Mouse (Mus musculus) embryonic facial prominence, embryonic 14.5 days (tissue): ENCODE measurements around the gene Tmem141. TPM values are rescaled to one million over a fixed set of nuclear protein-coding genes. Genes with fewer than 3 reads are reported as not detected.

ENCODE experiments used
- ATAC-seq: fragments of 200-750 bp; cut with Nextera tagmentation; 2 replicates; pipeline ENCODE4 v1.8.0; 2017; ENCODE audit warnings: low read depth, moderate number of reproducible peaks, moderate TSS enrichment
- DNase-seq: peaks from one replicate; pipeline ENCODE4 v3.0.0-alpha.2; 2015; ENCODE audit warnings: low spot score
- H3K27ac ChIP-seq: fragments of 300-500 bp; sonication (generic); replicated peaks from 2 replicates; pipeline ENCODE4 v1.5.1; 2014; ENCODE audit warnings: low read depth, mild to moderate bottlenecking, low read length, moderate library complexity
- H3K27me3 ChIP-seq: fragments of 300-500 bp; sonication (generic); replicated peaks from 2 replicates; pipeline ENCODE4 v1.6.1; 2014; ENCODE audit warnings: low read length; ENCODE audit not compliant: control insufficient read depth, insufficient read depth
- H3K36me3 ChIP-seq: fragments of 300-500 bp; sonication (generic); 2 replicates; pipeline ENCODE4 v1.6.1; 2014; ENCODE audit warnings: low read length, mixed read lengths; ENCODE audit not compliant: control insufficient read depth, insufficient read depth
- H3K4me1 ChIP-seq: fragments of 300-500 bp; sonication (generic); 2 replicates; pipeline ENCODE4 v1.6.1; 2014; ENCODE audit warnings: antibody characterized with exemption, low read length; ENCODE audit not compliant: control insufficient read depth, insufficient read depth
- H3K4me2 ChIP-seq: fragments of 300-500 bp; sonication (generic); 2 replicates; pipeline ENCODE4 v1.6.1; 2014; ENCODE audit warnings: low read depth, mild to moderate bottlenecking, low read length, moderate library complexity, mixed read lengths
- H3K4me3 ChIP-seq: fragments of 300-500 bp; sonication (generic); 2 replicates; pipeline ENCODE4 v1.5.1; 2014; ENCODE audit warnings: low read depth, mild to moderate bottlenecking, low read length
- H3K9ac ChIP-seq: fragments of 300-500 bp; sonication (generic); 2 replicates; pipeline ENCODE4 v1.6.1; 2014; ENCODE audit warnings: low read depth, mild to moderate bottlenecking, low read length, moderate library complexity, mixed read lengths
- H3K9me3 ChIP-seq: fragments of 300-500 bp; sonication (generic); 2 replicates; pipeline ENCODE4 v1.6.1; 2016; ENCODE audit warnings: low read length; ENCODE audit not compliant: control insufficient read depth
- WGBS: fragments of 180-500 bp; shearing (Covaris S2); extraction: QIAGEN DNeasy Blood & Tissue Kit; methylation state at CpG from one replicate; pipeline ENCODE4 v1.1.7; 2014; 5-methylcytosine and 5-hydroxymethylcytosine counted together
- polyA plus RNA-seq: library from polyadenylated mRNA; unstranded; fragments of >200 nt; fragmentation: Nextera tagmentation; extraction: Ambion mirVana; gene quantifications from 2 replicates; pipeline ENCODE4 v1.2.1, GENCODE M21; 2014

Tmem141 gene
- polyA plus RNA-seq, 1 experiment from 2014 or later, result 22.9 TPM

- Histone ChIP-seq H3K36me3 (no peaks in the 10 kb centered on the region), H3K4me3 (no peak overlapping the region), H3K27me3 (no peaks in the 10 kb centered on the region), H3K4me1 (no peaks in the 10 kb centered on the region), H3K4me2 (no peak overlapping the region), H3K9ac (no peak overlapping the region), H3K27ac (no peak overlapping the region), H3K9me3 (no peaks in the 10 kb centered on the region)
- 77% methylated on average over 4 of the region's 4 CpGs for WGBS
- DNase-seq (no peak), ATAC-seq (no peak)
Measured at GRCm38 (mm10) chr2:25656691-25657090, 34.9 kb upstream of the Tmem141 start.

- Histone ChIP-seq H3K9ac (no peak overlapping the region), H3K9me3 (no peaks in the 10 kb centered on the region), H3K4me3 (no peak overlapping the region), H3K27ac (no peak overlapping the region), H3K36me3 (no peaks in the 10 kb centered on the region), H3K27me3 (no peaks in the 10 kb centered on the region), H3K4me1 (no peaks in the 10 kb centered on the region), H3K4me2 (no peak overlapping the region)
- DNase-seq (peak; percentile 32), ATAC-seq (0 out of 2 replicates have a peak, but pooled peaks have one; percentile 44)
- 20% methylated on average over 1 of the region's 1 CpGs for WGBS
Measured at GRCm38 (mm10) chr2:25654502-25654901, 32.7 kb upstream of the Tmem141 start.

DNA sequence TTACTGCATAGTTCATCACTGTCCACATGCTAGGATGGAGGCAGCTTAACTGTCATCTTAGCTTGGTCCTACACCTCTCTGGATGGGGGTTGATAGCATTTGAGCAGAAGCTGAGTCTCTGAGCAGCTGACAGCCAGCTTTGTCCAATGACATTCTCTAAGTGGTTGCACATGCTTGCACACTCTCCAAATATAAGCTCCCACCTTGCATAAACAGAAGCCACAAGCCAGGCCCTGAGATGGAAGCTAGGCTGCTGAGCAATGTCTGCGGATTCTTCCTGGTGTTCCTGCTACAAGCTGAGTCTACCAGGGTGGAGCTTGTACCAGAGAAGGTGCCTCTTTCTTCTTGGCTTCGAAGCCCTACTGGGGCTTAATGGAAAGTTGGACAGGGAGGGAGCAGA lies 31.1 kb upstream of the Tmem141 start, which contains the start of gene Lcn8:
Gene Lcn8, plus strand, starts transcription at position 219 of the 400 bp plus-strand sequence.
- no peak for DNase-seq
- no peak for ATAC-seq
- Histone ChIP-seq H3K9me3 (no peaks in the 10 kb centered on the region), H3K4me3 (no peak within 1 kb of the TSS), H3K9ac (no peak within 1 kb of the TSS), H3K4me2 (no peak within 1 kb of the TSS), H3K36me3 (no peaks in the 10 kb centered on the region), H3K27me3 (no peaks in the 10 kb centered on the region), H3K27ac (no peak within 1 kb of the TSS), H3K4me1 (no peaks in the 10 kb centered on the region)
- WGBS, result 72% methylated on average over 2 of the region's 2 CpGs

DNA sequence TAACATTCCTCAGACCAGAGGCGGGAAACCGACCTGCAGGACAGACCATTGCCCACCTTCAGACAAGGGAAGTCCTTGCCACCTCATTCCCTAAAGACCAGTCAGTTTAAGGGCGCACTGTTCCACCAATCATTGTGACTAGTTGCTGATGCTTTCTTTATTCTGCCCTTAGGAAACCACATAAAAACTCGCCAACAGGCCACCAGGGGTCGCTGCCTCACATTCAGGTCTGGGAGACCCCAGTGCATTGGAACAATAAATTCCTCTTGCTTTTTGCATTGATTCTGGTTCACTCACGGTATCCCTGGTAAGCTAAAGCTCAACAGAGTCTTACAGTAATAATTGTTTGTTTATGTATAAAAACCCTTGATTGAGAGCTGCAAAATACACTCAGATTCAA lies 18.1 kb upstream of the Tmem141 start:
- Histone ChIP-seq H3K27ac (no peak overlapping the region), H3K4me3 (no peak overlapping the region), H3K4me1 (no peaks in the 10 kb centered on the region), H3K9ac (no peak overlapping the region), H3K4me2 (no peak overlapping the region), H3K36me3 (no peaks in the 10 kb centered on the region), H3K27me3 (no peaks in the 10 kb centered on the region), H3K9me3 (no peaks in the 10 kb centered on the region)
- 16% methylated on average over 6 of the region's 6 CpGs for WGBS
- peak; percentile 34 for DNase-seq
- no peak for ATAC-seq

DNA sequence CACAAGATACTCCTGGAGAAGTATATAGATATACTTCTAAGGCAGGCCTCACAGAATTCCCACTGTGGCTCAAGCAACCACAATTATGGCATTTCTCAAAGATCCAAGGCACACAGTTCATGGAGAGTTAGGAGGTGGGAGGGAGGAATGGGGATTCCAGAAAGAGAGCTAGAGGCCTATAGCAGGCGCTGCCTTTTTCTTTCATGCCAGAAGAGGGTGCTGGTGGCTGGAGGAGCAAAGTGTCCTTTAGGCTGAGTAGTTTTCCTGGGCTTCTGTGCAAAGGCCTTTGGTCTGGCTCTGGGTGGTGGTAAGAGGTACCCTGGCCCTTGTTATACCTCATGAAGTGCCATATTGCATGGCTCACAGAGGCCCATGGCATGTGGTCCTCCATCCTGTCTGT lies 12.2 kb upstream of the Tmem141 start:
- DNase-seq (no peak), ATAC-seq (no peak)
- H3K4me3 ChIP-seq, result no peak overlapping the region
- no peak overlapping the region for H3K4me2 ChIP-seq
- H3K9me3 ChIP-seq, result no peaks in the 10 kb centered on the region
- H3K27ac ChIP-seq, result no peak overlapping the region
- H3K9ac ChIP-seq, result no peak overlapping the region
- H3K4me1 ChIP-seq, result no peaks in the 10 kb centered on the region
- 40% methylated on average over 1 of the region's 1 CpGs for WGBS
- H3K36me3 ChIP-seq, result no peaks in the 10 kb centered on the region
- H3K27me3 ChIP-seq, result no peaks in the 10 kb centered on the region

- Histone ChIP-seq H3K9ac (no peak overlapping the region), H3K36me3 (no peaks in the 10 kb centered on the region), H3K4me3 (no peak overlapping the region), H3K9me3 (no peaks in the 10 kb centered on the region), H3K27ac (no peak overlapping the region), H3K4me2 (no peak overlapping the region), H3K4me1 (no peaks in the 10 kb centered on the region), H3K27me3 (no peaks in the 10 kb centered on the region)
- 90% methylated on average over 3 of the region's 3 CpGs for WGBS
- no peak for ATAC-seq
- DNase-seq, result no peak
Measured at GRCm38 (mm10) chr2:25633616-25634015, 11.8 kb upstream of the Tmem141 start.

DNA sequence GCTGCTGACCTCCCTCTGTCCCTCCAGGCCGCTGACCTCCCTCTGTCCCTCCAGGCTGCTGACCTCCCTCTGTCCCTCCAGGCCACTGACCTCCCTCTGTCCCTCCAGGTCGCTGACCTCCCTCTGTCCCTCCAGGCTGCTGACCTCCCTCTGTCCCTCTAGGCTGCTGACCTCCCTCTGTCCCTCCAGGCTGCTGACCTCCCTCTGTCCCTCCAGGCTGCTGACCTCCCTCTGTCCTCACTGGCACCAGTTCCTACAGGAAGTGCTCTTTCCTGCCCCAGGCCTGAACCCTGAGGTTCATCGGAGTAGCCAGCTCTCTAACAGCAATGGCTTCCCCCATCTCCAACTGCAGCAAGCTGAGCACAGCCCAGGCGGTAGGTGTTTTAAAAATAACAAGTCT lies 6.9 kb upstream of the Tmem141 start:
- H3K9me3 ChIP-seq, result no peaks in the 10 kb centered on the region
- no peak overlapping the region for H3K4me3 ChIP-seq
- no peak for ATAC-seq
- no peak overlapping the region for H3K4me2 ChIP-seq
- 37% methylated on average over 4 of the region's 4 CpGs for WGBS
- no peak overlapping the region for H3K9ac ChIP-seq
- no peaks in the 10 kb centered on the region for H3K36me3 ChIP-seq
- no peak overlapping the region for H3K27ac ChIP-seq
- H3K4me1 ChIP-seq, result no peaks in the 10 kb centered on the region
- no peak for DNase-seq
- no peaks in the 10 kb centered on the region for H3K27me3 ChIP-seq

GRCm38 (mm10) chr2:25627811-25628210 lies 6.0 kb upstream of the Tmem141 start, which contains the start of gene Fcna:
TSS of gene Fcna (minus strand) at chr2:25628030.
- DNase-seq, result no peak
- Histone ChIP-seq H3K9me3 (no peaks in the 10 kb centered on the region), H3K27ac (no peak within 1 kb of the TSS), H3K4me3 (no peak within 1 kb of the TSS), H3K36me3 (no peaks in the 10 kb centered on the region), H3K4me1 (no peaks in the 10 kb centered on the region), H3K27me3 (no peaks in the 10 kb centered on the region), H3K4me2 (no peak within 1 kb of the TSS), H3K9ac (no peak within 1 kb of the TSS)
- 73% methylated on average over 6 of the region's 6 CpGs for WGBS
- no peak for ATAC-seq

GRCm38 (mm10) chr2:25625986-25626385 lies 4.2 kb upstream of the Tmem141 start:
- ATAC-seq, result no peak
- H3K4me1 ChIP-seq, result peaks cover 4% of the 10 kb centered on the region
- no peak overlapping the region for H3K27ac ChIP-seq
- H3K36me3 ChIP-seq, result no peaks in the 10 kb centered on the region
- no peak for DNase-seq
- H3K4me3 ChIP-seq, result no peak overlapping the region
- WGBS, result 51% methylated on average over 5 of the region's 5 CpGs
- no peaks in the 10 kb centered on the region for H3K9me3 ChIP-seq
- H3K9ac ChIP-seq, result no peak overlapping the region
- no peak overlapping the region for H3K4me2 ChIP-seq
- no peaks in the 10 kb centered on the region for H3K27me3 ChIP-seq
